Mouse (Mus musculus): Measurements from ENCODE around the gene Camta1. TPM values are rescaled to one million over a fixed set of nuclear protein-coding genes. Genes with fewer than 3 reads are reported as not detected.

Gene Camta1
- polyA plus RNA-seq, 1 experiment from 2014 or later, result 86.8 TPM

- Histone ChIP-seq H3K4me3 (ENCODE audit: low read depth, low read length) (no peak overlapping the region), H3K9ac (replicated peaks; ENCODE audit: low read depth, low read length) (no peak overlapping the region), H3K27ac (ENCODE audit: low read length) (no peak overlapping the region), H3K4me1 (ENCODE audit: control insufficient read depth, insufficient read depth, low read length) (no peaks in the 10 kb centered on the region), H3K36me3 (ENCODE audit: control insufficient read depth, insufficient read depth, low read length) (no peaks in the 10 kb centered on the region), H3K4me2 (replicated peaks; ENCODE audit: low read depth, low read length) (no peak overlapping the region), H3K27me3 (ENCODE audit: control insufficient read depth, insufficient read depth, low read length) (no peaks in the 10 kb centered on the region), H3K9me3 (ENCODE audit: control insufficient read depth, low read depth, low read length) (peaks cover 4% of the 10 kb centered on the region; the same call in 1 of the 2 replicates)
- ATAC-seq (ENCODE audit: insufficient number of reproducible peaks, insufficient read depth, low FRiP score, low read depth), result no peak
- 53% methylated on average over 8 of the region's 8 CpGs for WGBS
Observed at GRCm38 (mm10) chr4:151422361-151422760, 439.3 kb downstream of the Camta1 start.

- H3K9ac ChIP-seq (replicated peaks; ENCODE audit: low read depth, low read length), result no peak overlapping the region
- WGBS, result 76% methylated on average over 14 of the region's 14 CpGs
Observed at GRCm38 (mm10) chr4:151418344-151418875, 443.3 kb downstream of the Camta1 start.

GRCm38 (mm10) chr4:151415812-151416211 lies 445.9 kb downstream of the Camta1 start:
- no peak for ATAC-seq (ENCODE audit: insufficient number of reproducible peaks, insufficient read depth, low FRiP score, low read depth)
- Histone ChIP-seq H3K4me1 (ENCODE audit: control insufficient read depth, insufficient read depth, low read length) (peaks cover 3% of the 10 kb centered on the region; the same call in 1 of the 2 replicates), H3K36me3 (ENCODE audit: control insufficient read depth, insufficient read depth, low read length) (no peaks in the 10 kb centered on the region), H3K9ac (replicated peaks; ENCODE audit: low read depth, low read length) (no peak overlapping the region), H3K4me2 (replicated peaks; ENCODE audit: low read depth, low read length) (no peak overlapping the region), H3K9me3 (ENCODE audit: control insufficient read depth, low read depth, low read length) (no peaks in the 10 kb centered on the region), H3K27me3 (ENCODE audit: control insufficient read depth, insufficient read depth, low read length) (no peaks in the 10 kb centered on the region), H3K4me3 (ENCODE audit: low read depth, low read length) (no peak overlapping the region), H3K27ac (ENCODE audit: low read length) (no peak overlapping the region)
- WGBS, result 69% methylated on average over 4 of the region's 4 CpGs

More at GRCm38 (mm10) chr4:151418344-151418875, 443.3 kb downstream of the Camta1 start:
- no peaks in the 10 kb centered on the region for H3K9me3 ChIP-seq (ENCODE audit: control insufficient read depth, low read depth, low read length)
- no peak for ATAC-seq (ENCODE audit: insufficient number of reproducible peaks, insufficient read depth, low FRiP score, low read depth)
- no peak overlapping the region for H3K4me3 ChIP-seq (ENCODE audit: low read depth, low read length)
- H3K36me3 ChIP-seq (ENCODE audit: control insufficient read depth, insufficient read depth, low read length), result no peaks in the 10 kb centered on the region
- no peaks in the 10 kb centered on the region for H3K4me1 ChIP-seq (ENCODE audit: control insufficient read depth, insufficient read depth, low read length)
- peak overlapping the region; percentile 44; the same call in 1 of the 2 replicates for H3K27ac ChIP-seq (ENCODE audit: low read length)
- H3K27me3 ChIP-seq (ENCODE audit: control insufficient read depth, insufficient read depth, low read length), result no peaks in the 10 kb centered on the region
- H3K4me2 ChIP-seq (replicated peaks; ENCODE audit: low read depth, low read length), result no peak overlapping the region

- ATAC-seq (ENCODE audit: insufficient number of reproducible peaks, insufficient read depth, low FRiP score, low read depth), result no peak
- no peaks in the 10 kb centered on the region for H3K9me3 ChIP-seq (ENCODE audit: control insufficient read depth, low read depth, low read length)
- 86% methylated on average over 16 of the region's 16 CpGs for WGBS
- no peak overlapping the region for H3K27ac ChIP-seq (ENCODE audit: low read length)
- H3K9ac ChIP-seq (replicated peaks; ENCODE audit: low read depth, low read length), result no peak overlapping the region
- no peak overlapping the region for H3K4me2 ChIP-seq (replicated peaks; ENCODE audit: low read depth, low read length)
- H3K27me3 ChIP-seq (ENCODE audit: control insufficient read depth, insufficient read depth, low read length), result no peaks in the 10 kb centered on the region
- H3K4me3 ChIP-seq (ENCODE audit: low read depth, low read length), result no peak overlapping the region
- H3K36me3 ChIP-seq (ENCODE audit: control insufficient read depth, insufficient read depth, low read length), result no peaks in the 10 kb centered on the region
- H3K4me1 ChIP-seq (ENCODE audit: control insufficient read depth, insufficient read depth, low read length), result peaks cover 3% of the 10 kb centered on the region; the same call in 1 of the 2 replicates
Observed at GRCm38 (mm10) chr4:151415376-151415775, 446.3 kb downstream of the Camta1 start.

- Histone ChIP-seq H3K4me2 (replicated peaks; ENCODE audit: low read depth, low read length) (no peak overlapping the region), H3K4me3 (ENCODE audit: low read depth, low read length) (no peak overlapping the region), H3K27me3 (ENCODE audit: control insufficient read depth, insufficient read depth, low read length) (no peaks in the 10 kb centered on the region), H3K9ac (replicated peaks; ENCODE audit: low read depth, low read length) (no peak overlapping the region), H3K27ac (ENCODE audit: low read length) (no peak overlapping the region), H3K36me3 (ENCODE audit: control insufficient read depth, insufficient read depth, low read length) (no peaks in the 10 kb centered on the region), H3K4me1 (ENCODE audit: control insufficient read depth, insufficient read depth, low read length) (peaks cover 3% of the 10 kb centered on the region; the same call in 1 of the 2 replicates), H3K9me3 (ENCODE audit: control insufficient read depth, low read depth, low read length) (no peaks in the 10 kb centered on the region)
- ATAC-seq (ENCODE audit: insufficient number of reproducible peaks, insufficient read depth, low FRiP score, low read depth), result no peak
- 82% methylated on average over 7 of the region's 7 CpGs for WGBS
Observed at GRCm38 (mm10) chr4:151414952-151415351, 446.7 kb downstream of the Camta1 start.

GRCm38 (mm10) chr4:151411641-151412061 lies 450.0 kb downstream of the Camta1 start:
- Histone ChIP-seq H3K9me3 (ENCODE audit: control insufficient read depth, low read depth, low read length) (no peaks in the 10 kb centered on the region), H3K4me2 (replicated peaks; ENCODE audit: low read depth, low read length) (peak overlapping the region; percentile 13; the same call in 1 of the 2 replicates), H3K9ac (replicated peaks; ENCODE audit: low read depth, low read length) (no peak overlapping the region), H3K27ac (ENCODE audit: low read length) (no peak overlapping the region), H3K27me3 (ENCODE audit: control insufficient read depth, insufficient read depth, low read length) (no peaks in the 10 kb centered on the region), H3K36me3 (ENCODE audit: control insufficient read depth, insufficient read depth, low read length) (no peaks in the 10 kb centered on the region), H3K4me1 (ENCODE audit: control insufficient read depth, insufficient read depth, low read length) (peaks cover 3% of the 10 kb centered on the region; the same call in 1 of the 2 replicates), H3K4me3 (ENCODE audit: low read depth, low read length) (no peak overlapping the region)
- WGBS, result 14% methylated on average over 14 of the region's 14 CpGs
- peak; percentile 73; the same call in 1 of the 2 replicates for ATAC-seq (ENCODE audit: insufficient number of reproducible peaks, insufficient read depth, low FRiP score, low read depth)

- H3K9ac ChIP-seq (replicated peaks; ENCODE audit: low read depth, low read length), result no peak overlapping the region
- ATAC-seq (ENCODE audit: insufficient number of reproducible peaks, insufficient read depth, low FRiP score, low read depth), result no peak
- no peak overlapping the region for H3K4me3 ChIP-seq (ENCODE audit: low read depth, low read length)
- H3K9me3 ChIP-seq (ENCODE audit: control insufficient read depth, low read depth, low read length), result no peaks in the 10 kb centered on the region
- H3K27me3 ChIP-seq (ENCODE audit: control insufficient read depth, insufficient read depth, low read length), result no peaks in the 10 kb centered on the region
- 65% methylated on average over 3 of the region's 3 CpGs for whole genome bisulfite sequencing
- H3K4me1 ChIP-seq (ENCODE audit: control insufficient read depth, insufficient read depth, low read length), result peaks cover 3% of the 10 kb centered on the region; the same call in 1 of the 2 replicates
- H3K4me2 ChIP-seq (replicated peaks; ENCODE audit: low read depth, low read length), result no peak overlapping the region
- no peak overlapping the region for H3K27ac ChIP-seq (ENCODE audit: low read length)
- H3K36me3 ChIP-seq (ENCODE audit: control insufficient read depth, insufficient read depth, low read length), result no peaks in the 10 kb centered on the region
Observed at GRCm38 (mm10) chr4:151411016-151411415, 450.7 kb downstream of the Camta1 start.

GRCm38 (mm10) chr4:151409291-151409690 lies 452.4 kb downstream of the Camta1 start:
- 73% methylated on average over 6 of the region's 6 CpGs for WGBS
- Histone ChIP-seq H3K4me3 (ENCODE audit: low read depth, low read length) (no peak overlapping the region), H3K9ac (replicated peaks; ENCODE audit: low read depth, low read length) (no peak overlapping the region), H3K9me3 (ENCODE audit: control insufficient read depth, low read depth, low read length) (no peaks in the 10 kb centered on the region), H3K27me3 (ENCODE audit: control insufficient read depth, insufficient read depth, low read length) (no peaks in the 10 kb centered on the region), H3K4me2 (replicated peaks; ENCODE audit: low read depth, low read length) (no peak overlapping the region), H3K27ac (ENCODE audit: low read length) (no peak overlapping the region), H3K36me3 (ENCODE audit: control insufficient read depth, insufficient read depth, low read length) (no peaks in the 10 kb centered on the region), H3K4me1 (ENCODE audit: control insufficient read depth, insufficient read depth, low read length) (peaks cover 9% of the 10 kb centered on the region; the same call in 1 of the 2 replicates)
- no peak for ATAC-seq (ENCODE audit: insufficient number of reproducible peaks, insufficient read depth, low FRiP score, low read depth)

- H3K9ac ChIP-seq (replicated peaks; ENCODE audit: low read depth, low read length), result no peak overlapping the region
- H3K27me3 ChIP-seq (ENCODE audit: control insufficient read depth, insufficient read depth, low read length), result no peaks in the 10 kb centered on the region
- H3K9me3 ChIP-seq (ENCODE audit: control insufficient read depth, low read depth, low read length), result no peaks in the 10 kb centered on the region
- no peak overlapping the region for H3K4me2 ChIP-seq (replicated peaks; ENCODE audit: low read depth, low read length)
- no peak for ATAC-seq (ENCODE audit: insufficient number of reproducible peaks, insufficient read depth, low FRiP score, low read depth)
- 53% methylated on average over 8 of the region's 8 CpGs for WGBS
- no peaks in the 10 kb centered on the region for H3K36me3 ChIP-seq (ENCODE audit: control insufficient read depth, insufficient read depth, low read length)
- peaks cover 9% of the 10 kb centered on the region; the same call in 1 of the 2 replicates for H3K4me1 ChIP-seq (ENCODE audit: control insufficient read depth, insufficient read depth, low read length)
- H3K27ac ChIP-seq (ENCODE audit: low read length), result no peak overlapping the region
- H3K4me3 ChIP-seq (ENCODE audit: low read depth, low read length), result no peak overlapping the region
Observed at GRCm38 (mm10) chr4:151408811-151409210, 452.9 kb downstream of the Camta1 start.

All from stomach, embryonic 14.5 days (tissue).